Mouse (Mus musculus) midbrain, embryonic 14.5 days (tissue): ENCODE results near the gene Cfdp1. TPM values are rescaled to one million over a fixed set of nuclear protein-coding genes. Genes with fewer than 3 reads are reported as not detected.

Source experiments
- ATAC-seq: fragments of 200-750 bp; cut with Nextera tagmentation; 2 replicates; pipeline ENCODE4 v1.8.0; 2017; ENCODE audit warnings: moderate number of reproducible peaks, moderate library complexity; ENCODE audit not compliant: low FRiP score, low TSS enrichment
- DNase-seq: peaks from one replicate; pipeline ENCODE4 v3.0.0-alpha.2; 2015
- H3K27ac ChIP-seq: fragments of 300-500 bp; sonication (generic); replicated peaks from 2 replicates; pipeline ENCODE4 v1.5.1; 2014; ENCODE audit warnings: mild to moderate bottlenecking, low read depth, low read length, moderate library complexity
- H3K27me3 ChIP-seq: fragments of 300-500 bp; sonication (generic); 2 replicates; pipeline ENCODE4 v1.6.1; 2014; ENCODE audit warnings: low read length, control low read depth, mixed read lengths; ENCODE audit not compliant: control insufficient read depth, insufficient read depth
- H3K36me3 ChIP-seq: fragments of 300-500 bp; sonication (generic); 2 replicates; pipeline ENCODE4 v1.6.1; 2014; ENCODE audit warnings: low read length, control low read depth; ENCODE audit not compliant: control insufficient read depth, insufficient read depth
- H3K4me1 ChIP-seq: fragments of 300-500 bp; sonication (generic); 2 replicates; pipeline ENCODE4 v1.6.1; 2014; ENCODE audit warnings: mild to moderate bottlenecking, antibody characterized with exemption, low read length, control low read depth; ENCODE audit not compliant: control insufficient read depth, insufficient read depth
- H3K4me2 ChIP-seq: fragments of 300-500 bp; sonication (generic); 2 replicates; pipeline ENCODE4 v1.6.1; 2014; ENCODE audit warnings: mild to moderate bottlenecking, low read length, moderate library complexity
- H3K4me3 ChIP-seq: fragments of 300-500 bp; sonication (generic); replicated peaks from 2 replicates; pipeline ENCODE4 v1.5.1; 2014; ENCODE audit warnings: low read depth, low read length
- H3K9ac ChIP-seq: fragments of 300-500 bp; sonication (generic); replicated peaks from 2 replicates; pipeline ENCODE4 v1.6.1; 2014; ENCODE audit warnings: mild to moderate bottlenecking, low read length, moderate library complexity
- H3K9me3 ChIP-seq: fragments of 300-500 bp; sonication (generic); 2 replicates; pipeline ENCODE4 v1.6.1; 2016; ENCODE audit warnings: low read length, control low read depth, mixed read lengths; ENCODE audit not compliant: control insufficient read depth
- WGBS: fragments of 180-500 bp; shearing (Covaris S2); extraction: QIAGEN DNeasy Blood & Tissue Kit; methylation state at CpG from one replicate; pipeline ENCODE4 v1.1.7; 2014; 5-methylcytosine and 5-hydroxymethylcytosine counted together
- polyA plus RNA-seq: library from polyadenylated mRNA; unstranded; fragments of >200 nt; fragmentation: Nextera tagmentation; extraction: Ambion mirVana; gene quantifications from 2 replicates; pipeline ENCODE4 v1.2.1, GENCODE M21; 2014

Cfdp1 gene
- polyA plus RNA-seq, 1 experiment from 2014 or later = 167 TPM

DNA sequence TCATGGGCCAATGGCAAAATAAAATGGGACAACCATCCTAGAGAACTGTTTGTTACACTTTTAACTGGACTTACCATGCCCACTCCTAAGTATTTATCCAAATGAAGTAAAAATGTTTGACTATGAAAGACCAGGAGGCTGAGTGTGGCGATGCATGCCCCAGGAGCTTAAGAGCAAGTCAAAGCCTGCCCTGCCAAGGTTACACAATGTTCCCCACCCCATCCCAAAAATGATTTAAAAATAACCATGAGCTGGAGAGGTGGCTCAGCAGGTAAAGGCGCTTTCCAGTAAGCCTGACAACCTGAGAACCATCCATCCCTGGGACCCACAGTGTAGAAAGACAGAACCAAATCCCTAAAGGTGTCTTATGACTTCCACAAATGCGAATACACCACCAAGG lies 35.5 kb downstream of the Cfdp1 start:
- H3K9me3 ChIP-seq = no peaks in the 10 kb centered on the region
- no peaks in the 10 kb centered on the region for H3K4me1 ChIP-seq
- H3K4me3 ChIP-seq = no peak overlapping the region
- H3K9ac ChIP-seq = no peak overlapping the region
- no peak overlapping the region for H3K4me2 ChIP-seq
- ATAC-seq = no peak
- H3K27ac ChIP-seq = no peak overlapping the region
- DNase-seq = no peak
- H3K27me3 ChIP-seq = no peaks in the 10 kb centered on the region
- H3K36me3 ChIP-seq = peaks cover 18% of the 10 kb centered on the region
- 94% methylated on average over 3 of the region's 3 CpGs for WGBS

DNA sequence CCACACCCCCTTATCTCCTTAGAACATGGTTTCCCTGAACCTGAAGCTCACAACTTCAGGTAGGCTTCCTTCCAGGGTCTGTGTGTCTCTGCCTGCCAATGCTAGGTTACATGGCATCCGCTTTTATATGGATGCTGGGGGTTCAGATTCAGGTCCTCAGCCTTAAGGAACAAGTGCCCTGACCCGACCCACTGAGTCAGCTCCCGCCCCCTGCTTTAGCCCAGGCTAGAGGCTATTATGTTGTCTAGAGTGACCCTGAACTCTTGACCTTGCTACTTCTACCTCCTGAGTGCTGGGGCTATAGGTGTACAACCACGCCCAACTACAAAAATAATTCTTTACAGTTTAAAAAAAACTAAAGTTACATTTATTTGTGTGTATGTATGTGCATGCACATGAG lies 39.0 kb downstream of the Cfdp1 start:
- H3K36me3 ChIP-seq = peaks cover 7% of the 10 kb centered on the region
- no peak overlapping the region for H3K4me2 ChIP-seq
- ATAC-seq (no peak), DNase-seq (no peak)
- no peaks in the 10 kb centered on the region for H3K9me3 ChIP-seq
- no peak overlapping the region for H3K4me3 ChIP-seq
- whole genome bisulfite sequencing = 90% methylated on average over 4 of the region's 4 CpGs
- H3K9ac ChIP-seq = no peak overlapping the region
- H3K4me1 ChIP-seq = no peaks in the 10 kb centered on the region; the same call in 1 of the 2 replicates
- H3K27ac ChIP-seq = no peak overlapping the region
- no peaks in the 10 kb centered on the region for H3K27me3 ChIP-seq

DNA sequence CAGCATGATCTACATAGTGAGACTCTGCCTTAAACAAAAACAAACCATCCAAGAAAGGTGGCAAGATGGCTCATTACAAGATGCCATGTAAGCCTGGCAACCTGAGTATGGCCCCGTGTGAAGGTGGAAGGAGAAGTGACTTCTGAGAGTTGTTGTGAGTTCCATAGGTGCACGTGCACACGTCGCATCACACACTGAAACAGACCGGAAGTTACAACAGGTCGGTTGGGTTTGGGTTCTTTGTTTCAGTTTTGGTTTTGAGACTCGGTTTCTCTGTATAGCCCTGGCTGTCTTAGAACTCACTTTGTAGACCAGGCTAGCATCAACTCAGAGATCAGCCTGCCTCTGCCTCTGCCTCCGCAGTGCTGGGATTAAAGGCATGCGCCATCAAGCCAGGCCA lies 40.3 kb downstream of the Cfdp1 start:
- Histone ChIP-seq H3K4me2 (no peak overlapping the region), H3K4me3 (no peak overlapping the region), H3K27me3 (no peaks in the 10 kb centered on the region), H3K27ac (no peak overlapping the region), H3K4me1 (no peaks in the 10 kb centered on the region; the same call in 1 of the 2 replicates), H3K9me3 (no peaks in the 10 kb centered on the region), H3K9ac (no peak overlapping the region), H3K36me3 (0 out of 2 replicates have a peak, but pooled peaks cover 5% of the 10 kb centered on the region)
- ATAC-seq (no peak), DNase-seq (no peak)
- WGBS = 98% methylated on average over 9 of the region's 9 CpGs

DNA sequence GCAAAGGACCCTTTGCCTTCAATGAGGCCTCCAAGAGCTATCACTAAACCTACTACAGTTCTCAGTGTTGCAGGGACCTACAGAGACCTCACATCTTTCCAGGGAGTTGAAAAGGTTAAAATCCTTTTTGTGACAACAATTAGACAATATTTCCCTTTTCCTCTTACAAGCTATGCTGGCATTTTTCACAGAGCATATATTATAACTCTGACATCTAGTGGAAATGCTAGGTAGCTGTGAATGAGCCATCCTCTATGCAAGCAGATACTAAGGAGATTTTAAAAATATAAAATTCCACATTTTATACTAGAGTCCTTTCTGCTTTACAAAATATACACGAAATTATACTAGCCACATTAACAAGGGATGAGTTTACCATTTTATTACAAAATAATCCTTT lies 41.3 kb downstream of the Cfdp1 start:
- peak; percentile 75 for DNase-seq
- H3K27me3 ChIP-seq = no peaks in the 10 kb centered on the region
- no peak overlapping the region for H3K27ac ChIP-seq
- H3K4me1 ChIP-seq = no peaks in the 10 kb centered on the region; the same call in 1 of the 2 replicates
- H3K4me2 ChIP-seq = no peak overlapping the region
- H3K36me3 ChIP-seq = 0 out of 2 replicates have a peak, but pooled peaks cover 5% of the 10 kb centered on the region
- H3K9ac ChIP-seq = no peak overlapping the region
- ATAC-seq = no peak
- no peaks in the 10 kb centered on the region for H3K9me3 ChIP-seq
- 76% methylated on average over 1 of the region's 1 CpGs for WGBS
- no peak overlapping the region for H3K4me3 ChIP-seq

DNA sequence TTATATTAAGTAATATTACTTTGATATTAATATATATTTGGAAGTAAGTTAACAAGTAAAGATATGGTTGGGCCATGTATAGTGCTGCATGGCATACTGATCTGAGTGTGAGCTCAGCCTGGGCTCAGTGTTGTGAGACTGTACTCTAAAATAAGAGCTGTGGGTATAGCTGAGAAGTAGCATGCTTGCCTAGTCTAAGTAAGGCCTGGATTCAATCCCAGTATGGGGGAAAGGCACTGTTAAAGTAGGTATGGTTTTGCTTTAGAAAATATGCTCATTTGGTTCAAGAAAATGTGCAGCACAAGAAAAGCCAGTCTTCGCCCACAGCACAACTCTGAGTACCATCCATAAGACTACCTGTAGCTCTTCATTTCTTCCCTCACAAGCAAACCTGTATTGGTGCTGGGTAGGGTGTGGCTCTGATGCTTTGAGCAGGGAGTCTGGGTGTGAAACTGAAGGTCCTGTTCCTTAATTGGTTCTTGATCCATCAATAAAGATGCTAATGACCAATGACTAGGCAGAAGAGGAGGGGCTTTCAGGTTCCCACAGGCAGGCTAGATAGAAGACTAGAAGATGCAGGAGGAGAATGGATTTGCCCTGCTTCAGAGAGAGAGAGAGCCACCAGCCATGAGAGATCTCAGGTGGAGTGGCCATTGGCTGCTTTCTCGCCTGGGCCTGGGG lies 43.3 kb downstream of the Cfdp1 start:
- H3K27me3 ChIP-seq = no peaks in the 10 kb centered on the region
- 79% methylated on average over 2 of the region's 2 CpGs for WGBS
- ATAC-seq (no peak), DNase-seq (no peak)
- H3K9me3 ChIP-seq = no peaks in the 10 kb centered on the region
- no peaks in the 10 kb centered on the region; the same call in 1 of the 2 replicates for H3K4me1 ChIP-seq
- H3K4me3 ChIP-seq = no peak overlapping the region
- no peak overlapping the region for H3K9ac ChIP-seq
- no peak overlapping the region for H3K4me2 ChIP-seq
- H3K36me3 ChIP-seq = 0 out of 2 replicates have a peak, but pooled peaks cover 2% of the 10 kb centered on the region
- H3K27ac ChIP-seq = no peak overlapping the region

DNA sequence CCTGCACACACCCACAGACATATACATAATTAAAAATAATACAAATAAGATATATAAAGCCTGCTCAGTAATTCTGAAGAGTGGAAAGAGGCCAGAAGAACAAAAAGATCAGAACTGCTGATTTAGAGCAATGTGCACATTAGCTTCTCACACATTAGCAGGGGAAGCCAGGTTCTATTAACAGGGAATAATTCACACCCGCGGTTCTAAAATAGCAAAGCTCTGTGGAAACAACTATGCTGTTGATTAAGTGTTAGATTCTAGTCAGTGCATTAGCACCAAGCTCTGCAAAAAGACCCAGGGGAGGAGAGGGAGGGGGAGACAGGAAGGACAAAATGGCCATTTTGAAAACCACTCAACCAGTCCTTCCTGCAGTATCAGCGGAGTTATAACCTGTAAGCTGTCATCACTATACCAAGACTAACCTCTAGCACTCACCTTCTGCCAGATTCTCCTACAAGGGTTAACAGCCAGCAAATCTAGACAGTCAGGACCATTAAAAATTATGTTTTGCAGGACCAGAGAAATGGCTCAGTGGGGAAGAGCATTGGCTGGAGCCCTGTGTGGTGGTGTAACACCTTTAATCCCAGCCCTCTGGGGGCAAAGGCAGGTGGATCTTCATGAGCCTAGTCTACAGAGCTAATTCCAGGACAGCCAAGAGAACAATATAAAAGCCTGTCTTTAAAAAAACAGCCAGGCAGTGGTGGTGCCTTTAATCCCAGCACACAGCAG lies 45.0 kb downstream of the Cfdp1 start:
- Histone ChIP-seq H3K4me1 (no peaks in the 10 kb centered on the region; the same call in 1 of the 2 replicates), H3K36me3 (0 out of 2 replicates have a peak, but pooled peaks cover 2% of the 10 kb centered on the region), H3K9me3 (no peaks in the 10 kb centered on the region), H3K4me3 (no peak overlapping the region), H3K27me3 (no peaks in the 10 kb centered on the region), H3K9ac (no peak overlapping the region), H3K27ac (no peak overlapping the region), H3K4me2 (no peak overlapping the region)
- no peak for ATAC-seq
- no peak for DNase-seq
- 93% methylated on average over 3 of the region's 3 CpGs for WGBS

DNA sequence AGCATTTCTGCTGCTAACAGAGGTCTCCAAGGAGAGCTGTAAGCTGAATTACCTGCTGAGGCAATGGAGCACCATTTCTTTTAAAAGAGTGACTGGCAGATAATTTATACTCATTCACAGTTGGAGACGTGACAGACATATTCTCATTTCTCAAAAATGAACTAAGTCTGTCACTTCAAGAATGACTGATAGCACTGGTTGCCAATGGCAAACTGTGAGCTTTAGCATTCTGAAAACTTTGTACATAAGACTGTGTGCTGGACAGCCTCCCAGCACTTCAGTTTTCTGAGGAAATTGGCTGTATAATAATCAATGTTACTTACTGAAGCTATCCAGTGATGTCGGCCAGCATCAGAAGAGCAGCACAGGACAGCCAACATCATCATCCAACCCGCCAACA lies 46.1 kb downstream of the Cfdp1 start:
- H3K27ac ChIP-seq = no peak overlapping the region
- H3K9ac ChIP-seq = no peak overlapping the region
- H3K9me3 ChIP-seq = no peaks in the 10 kb centered on the region
- no peak overlapping the region for H3K4me3 ChIP-seq
- DNase-seq (no peak), ATAC-seq (no peak)
- H3K4me1 ChIP-seq = no peaks in the 10 kb centered on the region; the same call in 1 of the 2 replicates
- no peaks in the 10 kb centered on the region for H3K36me3 ChIP-seq
- no peak overlapping the region for H3K4me2 ChIP-seq
- H3K27me3 ChIP-seq = no peaks in the 10 kb centered on the region
- 94% methylated on average over 3 of the region's 3 CpGs for WGBS

DNA sequence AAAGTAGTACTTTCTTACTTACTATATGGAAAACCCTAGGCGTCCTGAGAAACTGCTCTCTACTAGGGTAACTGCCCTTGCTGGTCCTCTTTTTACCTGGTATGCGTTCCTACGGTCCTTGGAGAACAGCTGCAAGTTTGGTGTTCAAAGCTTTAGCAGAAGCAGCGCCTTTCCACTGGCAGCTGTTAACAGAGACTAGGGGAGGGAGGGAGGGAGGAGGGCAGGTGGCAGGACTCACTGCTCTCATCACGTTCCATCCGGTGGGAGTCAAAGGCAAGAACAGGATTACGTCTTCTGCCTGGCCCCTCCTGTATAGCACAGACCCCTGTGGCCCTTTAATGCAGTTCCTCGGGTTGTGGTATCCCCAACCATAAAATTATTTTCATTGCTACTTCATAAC lies 50.7 kb downstream of the Cfdp1 start:
- Histone ChIP-seq H3K9ac (no peak overlapping the region), H3K4me2 (no peak overlapping the region), H3K27ac (no peak overlapping the region), H3K9me3 (no peaks in the 10 kb centered on the region), H3K4me1 (no peaks in the 10 kb centered on the region), H3K4me3 (no peak overlapping the region), H3K27me3 (no peaks in the 10 kb centered on the region), H3K36me3 (no peaks in the 10 kb centered on the region)
- DNase-seq = no peak
- ATAC-seq = no peak
- 79% methylated on average over 8 of the region's 8 CpGs for WGBS

DNA sequence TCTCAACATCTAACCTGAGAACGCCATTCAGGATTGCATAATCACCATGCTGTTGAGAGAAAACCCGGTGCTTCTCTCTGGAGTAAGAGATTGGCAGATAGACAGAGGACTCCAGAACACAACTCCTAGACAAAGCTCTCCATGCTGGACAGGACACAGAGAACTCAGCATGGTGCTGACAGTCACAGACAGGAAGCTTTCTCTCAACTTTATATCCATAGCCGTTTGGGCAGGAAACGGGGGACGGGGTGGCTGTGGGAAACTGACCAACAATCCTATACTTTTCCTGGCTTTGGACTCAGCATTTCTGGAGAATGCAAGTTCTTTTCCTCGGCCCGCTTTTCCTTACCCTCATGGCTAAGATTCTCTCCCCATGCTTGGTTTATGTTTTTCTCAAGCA lies 51.8 kb downstream of the Cfdp1 start:
- ATAC-seq (no peak), DNase-seq (no peak)
- no peaks in the 10 kb centered on the region for H3K9me3 ChIP-seq
- H3K4me1 ChIP-seq = no peaks in the 10 kb centered on the region
- H3K27me3 ChIP-seq = no peaks in the 10 kb centered on the region
- no peak overlapping the region for H3K27ac ChIP-seq
- no peaks in the 10 kb centered on the region for H3K36me3 ChIP-seq
- H3K9ac ChIP-seq = no peak overlapping the region
- no peak overlapping the region for H3K4me2 ChIP-seq
- no peak overlapping the region for H3K4me3 ChIP-seq
- WGBS = 77% methylated on average over 7 of the region's 7 CpGs
